Mouse (Mus musculus) embryonic facial prominence, embryonic 11.5 days (tissue): ENCODE results near the gene Rad50. TPM values are rescaled to one million over a fixed set of nuclear protein-coding genes. Genes with fewer than 3 reads are reported as not detected.

ENCODE experiments used
- ATAC-seq: fragments of 200-750 bp; cut with Nextera tagmentation; replicated peaks from 2 replicates; pipeline ENCODE4 v1.8.0; 2017; ENCODE audit warnings: low read depth; ENCODE audit not compliant: insufficient number of reproducible peaks, low FRiP score, low TSS enrichment
- DNase-seq: peaks from one replicate; pipeline ENCODE4 v3.0.0-alpha.2; 2015; ENCODE audit warnings: low spot score
- H3K27ac ChIP-seq: fragments of 300-500 bp; sonication (generic); replicated peaks from 2 replicates; pipeline ENCODE4 v1.5.1; 2014; ENCODE audit warnings: mild to moderate bottlenecking, low read depth, low read length, control low read depth
- H3K27me3 ChIP-seq: fragments of 300-500 bp; sonication (generic); 2 replicates; pipeline ENCODE4 v1.6.1; 2014; ENCODE audit warnings: mild to moderate bottlenecking, low read length, moderate library complexity, mixed read lengths; ENCODE audit not compliant: control insufficient read depth, insufficient read depth
- H3K36me3 ChIP-seq: fragments of 300-500 bp; sonication (generic); replicated peaks from 2 replicates; pipeline ENCODE4 v1.6.1; 2014; ENCODE audit warnings: low read depth, mild to moderate bottlenecking, low read length, moderate library complexity, mixed read lengths; ENCODE audit not compliant: control insufficient read depth, insufficient read depth
- H3K4me1 ChIP-seq: fragments of 300-500 bp; sonication (generic); 2 replicates; pipeline ENCODE4 v1.6.1; 2014; ENCODE audit warnings: low read length, mixed read lengths; ENCODE audit not compliant: control insufficient read depth, insufficient read depth
- H3K4me2 ChIP-seq: fragments of 300-500 bp; sonication (generic); 2 replicates; pipeline ENCODE4 v1.6.1; 2014; ENCODE audit warnings: low read depth, mild to moderate bottlenecking, control low read depth, low read length, moderate library complexity
- H3K4me3 ChIP-seq: fragments of 300-500 bp; sonication (generic); 2 replicates; pipeline ENCODE4 v1.5.1; 2014; ENCODE audit warnings: low read depth, low read length, control low read depth
- H3K9ac ChIP-seq: fragments of 300-500 bp; sonication (generic); replicated peaks from 2 replicates; pipeline ENCODE4 v1.6.1; 2014; ENCODE audit warnings: mild to moderate bottlenecking, control low read depth, low read length
- H3K9me3 ChIP-seq: fragments of 300-500 bp; sonication (generic); replicated peaks from 2 replicates; pipeline ENCODE4 v1.6.1; 2016; ENCODE audit warnings: mild to moderate bottlenecking, low read length, inconsistent platforms, mixed read lengths; ENCODE audit not compliant: control insufficient read depth
- WGBS: fragments of 180-500 bp; shearing (Covaris S2); extraction: QIAGEN DNeasy Blood & Tissue Kit; methylation state at CpG from one replicate; pipeline ENCODE4 v1.1.7; 2014; 5-methylcytosine and 5-hydroxymethylcytosine counted together
- polyA plus RNA-seq: library from polyadenylated mRNA; unstranded; fragments of >200 nt; fragmentation: Nextera tagmentation; extraction: Ambion mirVana; gene quantifications from 2 replicates; pipeline ENCODE4 v1.2.1, GENCODE M21; 2014

Rad50 gene
- polyA plus RNA-seq, 1 experiment from 2014 or later: 26.8 TPM

- H3K4me3 ChIP-seq: no peak overlapping the region
- H3K27me3 ChIP-seq: no peaks in the 10 kb centered on the region
- H3K4me1 ChIP-seq: no peaks in the 10 kb centered on the region
- H3K9me3 ChIP-seq: no peaks in the 10 kb centered on the region
- 88% methylated on average over 2 of the region's 2 CpGs for WGBS
- H3K36me3 ChIP-seq: peaks cover 2% of the 10 kb centered on the region
- no peak for DNase-seq
- no peak overlapping the region for H3K4me2 ChIP-seq
- H3K27ac ChIP-seq: no peak overlapping the region
- no peak overlapping the region for H3K9ac ChIP-seq
- no peak for ATAC-seq
Observed at GRCm38 (mm10) chr11:53682170-53682569, 24.9 kb downstream of the Rad50 start.

GRCm38 (mm10) chr11:53681686-53682085 lies 25.4 kb downstream of the Rad50 start:
- WGBS: 93% methylated on average over 2 of the region's 2 CpGs
- H3K4me1 ChIP-seq: no peaks in the 10 kb centered on the region
- H3K36me3 ChIP-seq: peaks cover 2% of the 10 kb centered on the region
- H3K9me3 ChIP-seq: no peaks in the 10 kb centered on the region
- H3K4me3 ChIP-seq: no peak overlapping the region
- H3K9ac ChIP-seq: no peak overlapping the region
- no peaks in the 10 kb centered on the region for H3K27me3 ChIP-seq
- no peak for DNase-seq
- H3K4me2 ChIP-seq: no peak overlapping the region
- ATAC-seq: no peak
- no peak overlapping the region for H3K27ac ChIP-seq

DNA sequence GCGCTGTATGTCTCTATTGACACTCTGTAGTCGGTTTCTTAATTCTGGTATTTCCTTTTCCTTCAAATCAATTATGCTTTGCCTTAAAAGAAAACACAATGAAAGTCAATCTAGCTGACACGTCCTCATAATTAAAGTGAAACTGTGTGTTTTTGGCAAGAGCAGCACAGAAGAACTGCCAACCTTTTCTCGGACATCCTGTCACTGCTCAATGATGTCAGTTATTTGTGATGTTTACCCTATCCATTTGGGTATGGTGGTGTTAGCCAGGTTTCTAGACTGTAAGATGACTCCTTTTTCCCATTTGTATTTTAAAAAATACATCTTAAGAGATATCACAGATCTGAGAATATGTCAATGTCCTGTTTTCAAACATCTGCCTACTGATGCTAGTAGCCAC lies 27.0 kb downstream of the Rad50 start:
- DNase-seq: no peak
- H3K36me3 ChIP-seq: peaks cover 2% of the 10 kb centered on the region
- WGBS: 92% methylated on average over 4 of the region's 4 CpGs

DNA sequence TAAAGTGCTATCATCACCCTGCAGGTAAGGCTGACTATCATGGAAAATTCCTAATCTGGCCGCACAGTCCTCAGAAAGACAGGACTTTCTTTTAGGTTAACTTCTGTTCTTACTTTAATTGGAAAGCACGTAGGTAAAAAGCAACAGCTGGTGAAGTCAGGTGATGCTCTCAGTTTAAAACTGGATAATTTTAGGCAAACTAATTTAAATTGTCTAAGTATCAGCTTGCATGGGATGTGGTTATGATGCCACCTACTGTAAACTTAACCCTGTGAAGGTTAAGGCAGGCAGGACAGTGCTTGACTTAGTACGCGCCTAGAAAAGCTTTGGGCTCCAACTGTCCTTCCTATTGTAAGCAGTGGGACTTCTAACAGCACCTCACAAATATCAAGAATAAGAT lies 35.7 kb downstream of the Rad50 start:
- Histone ChIP-seq H3K9me3 (no peaks in the 10 kb centered on the region), H3K4me1 (no peaks in the 10 kb centered on the region), H3K36me3 (peaks cover 4% of the 10 kb centered on the region), H3K27me3 (no peaks in the 10 kb centered on the region), H3K9ac (no peak overlapping the region), H3K4me2 (no peak overlapping the region), H3K27ac (no peak overlapping the region), H3K4me3 (no peak overlapping the region)
- ATAC-seq: no peak
- WGBS: 93% methylated on average over 4 of the region's 4 CpGs
- DNase-seq: no peak

More for the DNA sequence above, 27.0 kb downstream of the Rad50 start:
- no peak overlapping the region for H3K4me3 ChIP-seq
- no peak for ATAC-seq
- no peak overlapping the region for H3K27ac ChIP-seq
- H3K9ac ChIP-seq: no peak overlapping the region
- no peaks in the 10 kb centered on the region for H3K27me3 ChIP-seq
- no peaks in the 10 kb centered on the region for H3K4me1 ChIP-seq
- H3K4me2 ChIP-seq: no peak overlapping the region
- H3K9me3 ChIP-seq: no peaks in the 10 kb centered on the region

DNA sequence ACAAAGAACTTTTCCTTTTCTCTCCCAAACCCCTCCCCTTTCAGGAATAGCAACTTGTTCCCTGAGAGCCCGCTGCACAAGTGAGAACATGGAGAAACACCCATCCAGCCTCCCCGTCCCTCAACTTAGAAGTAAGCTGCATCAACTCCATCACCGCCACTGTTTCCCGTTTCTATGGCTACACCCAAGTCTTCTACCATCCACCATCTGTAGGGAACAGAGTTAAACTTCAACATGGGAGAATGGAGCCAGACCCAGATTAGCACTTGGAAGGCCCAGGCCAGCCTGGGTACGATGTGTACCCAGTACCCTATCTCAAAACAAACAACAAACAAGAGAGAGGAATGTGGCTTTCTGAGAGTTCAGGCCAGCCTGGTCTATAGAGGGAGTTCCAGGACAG lies 43.0 kb downstream of the Rad50 start:
- Histone ChIP-seq H3K27ac (no peak overlapping the region), H3K27me3 (no peaks in the 10 kb centered on the region), H3K9ac (no peak overlapping the region), H3K4me2 (no peak overlapping the region), H3K9me3 (no peaks in the 10 kb centered on the region), H3K4me1 (no peaks in the 10 kb centered on the region), H3K4me3 (no peak overlapping the region), H3K36me3 (peaks cover 2% of the 10 kb centered on the region; the same call in 1 of the 2 replicates)
- DNase-seq (no peak), ATAC-seq (no peak)
- WGBS: 87% methylated on average over 5 of the region's 5 CpGs

- Histone ChIP-seq H3K27ac (no peak overlapping the region), H3K4me3 (no peak overlapping the region), H3K4me2 (no peak overlapping the region), H3K9me3 (no peaks in the 10 kb centered on the region), H3K4me1 (no peaks in the 10 kb centered on the region), H3K27me3 (no peaks in the 10 kb centered on the region), H3K9ac (no peak overlapping the region), H3K36me3 (peaks cover 2% of the 10 kb centered on the region; the same call in 1 of the 2 replicates)
- DNase-seq (no peak), ATAC-seq (no peak)
- WGBS: 68% methylated on average over 14 of the region's 14 CpGs
Observed at GRCm38 (mm10) chr11:53662794-53663674, 44.1 kb downstream of the Rad50 start.

GRCm38 (mm10) chr11:53657828-53658227 lies 49.3 kb downstream of the Rad50 start:
- ATAC-seq: no peak
- no peak overlapping the region for H3K9ac ChIP-seq

DNA sequence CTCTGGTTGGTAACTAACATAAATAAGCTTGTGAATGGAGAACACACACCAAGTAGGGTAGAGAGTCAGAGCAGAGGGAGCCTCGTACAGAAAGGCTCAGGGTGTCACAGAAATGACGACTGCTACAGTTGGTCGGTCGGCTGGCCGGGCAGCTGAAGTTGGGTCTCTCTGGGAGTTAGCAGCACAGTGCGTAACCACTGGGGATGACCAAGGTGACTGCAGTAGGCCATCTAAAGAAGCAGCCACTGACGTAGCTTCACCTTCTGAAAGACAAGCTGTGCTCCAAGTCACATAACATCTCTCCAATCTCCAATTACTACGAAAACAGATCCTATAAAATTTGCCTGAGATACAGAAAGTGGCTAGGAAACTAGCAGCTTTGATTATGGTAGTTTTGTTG lies 49.7 kb downstream of the Rad50 start:
- no peak for ATAC-seq
- Histone ChIP-seq H3K36me3 (no peaks in the 10 kb centered on the region), H3K4me1 (no peaks in the 10 kb centered on the region), H3K4me3 (no peak overlapping the region), H3K27me3 (no peaks in the 10 kb centered on the region), H3K27ac (no peak overlapping the region), H3K9me3 (no peaks in the 10 kb centered on the region), H3K9ac (no peak overlapping the region), H3K4me2 (no peak overlapping the region)
- DNase-seq: no peak
- 88% methylated on average over 8 of the region's 8 CpGs for WGBS

More at GRCm38 (mm10) chr11:53657828-53658227, 49.3 kb downstream of the Rad50 start:
- no peak overlapping the region for H3K4me2 ChIP-seq
- no peaks in the 10 kb centered on the region for H3K4me1 ChIP-seq
- WGBS: 89% methylated on average over 6 of the region's 6 CpGs
- H3K36me3 ChIP-seq: no peaks in the 10 kb centered on the region
- H3K4me3 ChIP-seq: no peak overlapping the region
- H3K27me3 ChIP-seq: no peaks in the 10 kb centered on the region
- no peak overlapping the region for H3K27ac ChIP-seq
- no peaks in the 10 kb centered on the region for H3K9me3 ChIP-seq
- DNase-seq: no peak
